Mouse (Mus musculus) cortical plate, adult 2 months (tissue): ENCODE data around the gene Pnp.
"Not testable (repeated sequence)": the region's sequence is repeated elsewhere in the genome, so short reads cannot be mapped to it uniquely, and the experiment has no call there.

Experiments used
- CTCF ChIP-seq: fragments of 200-500 bp; IDR thresholded peaks from 2 replicates; pipeline ENCODE4 v1.5.1; 2011; ENCODE audit warnings: mild to moderate bottlenecking, control low read depth, low read length; ENCODE audit not compliant: insufficient read depth; ENCODE audit errors: extremely low read depth
- POLR2A ChIP-seq: fragments of 200-500 bp; IDR thresholded peaks from 2 replicates; pipeline ENCODE4 v1.6.1; 2011; ENCODE audit warnings: mild to moderate bottlenecking, low read length, control low read depth; ENCODE audit not compliant: insufficient read depth; ENCODE audit errors: extremely low read depth

- TF ChIP-seq POLR2A, CTCF: not testable (repeated sequence)
These were observed 27.6 kb downstream of the Pnp start for GRCm38 (mm10) chr14:50958289-50958995.
